Mouse (Mus musculus) erythroblast, embryonic 14.5 days (primary cell): Measurements from ENCODE around the gene Pptc7.

ENCODE experiments used
- GATA1 ChIP-seq: IDR thresholded peaks from 2 replicates; pipeline ENCODE4 v1.6.1; 2012; ENCODE audit warnings: low read length, inconsistent platforms, mixed read lengths
- TAL1 ChIP-seq: IDR thresholded peaks from 3 replicates; pipeline ENCODE4 v1.6.1; 2012; ENCODE audit warnings: low read length, inconsistent platforms, mixed read lengths

GRCm38 (mm10) chr5:122291149-122291548 is 7.0 kb downstream of the Pptc7 start:
- TF ChIP-seq TAL1 (no peak), GATA1 (no peak)
